In the genomic region with DNA sequence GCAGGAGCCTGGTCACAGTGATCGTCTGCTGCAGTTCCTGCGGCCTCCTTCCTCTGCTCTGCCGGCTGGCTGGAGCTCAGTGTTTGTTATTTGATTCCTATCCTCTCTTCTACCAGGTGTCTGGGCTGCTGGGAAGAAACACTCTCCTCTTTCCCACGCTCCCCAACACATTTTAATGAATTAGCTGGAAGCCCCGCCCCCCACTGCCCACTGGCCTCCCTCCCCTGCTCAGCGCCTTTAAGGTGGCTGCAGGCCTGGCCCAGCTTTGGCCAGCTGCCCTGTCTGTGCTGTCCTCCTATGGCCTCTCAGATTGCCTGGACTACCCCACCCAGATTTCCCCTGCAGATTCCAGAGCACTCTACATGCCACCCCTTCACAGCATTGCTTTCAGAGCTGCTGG, we compare ENCODE assay signal across 11 mouse cellular contexts. TPM values are rescaled to one million over a fixed set of nuclear protein-coding genes. Genes with fewer than 3 reads are reported as not detected.
DNase-seq lines count a peak whose midpoint lies in the region; TF ChIP-seq lines count a peak whose summit lies in the region.
"Had no signal": no experiment of that assay in that cellular context is flagged by ENCODE, and none has a peak within 500 bp of the region (broad histone marks: within the 10 kb centered on the region; RNA-seq: fewer than 3 reads in every experiment).

No protein-coding gene starts in this region.

- no peaks in the 10 kb centered on the region for H3K79me2 ChIP-seq in myocyte (ENCODE audit: control insufficient read depth, insufficient read depth)

- H3ac ChIP-seq in myocyte (ENCODE audit: control insufficient read depth, insufficient read length): no peak overlapping the region

- DNase-seq in gastrocnemius, postnatal 14 days: peak; percentile 52
- DNase-seq in gastrocnemius, postnatal 36 days: no peak
- peak; percentile 82 for DNase-seq in embryo, embryonic 11 days
- peak; percentile 57 to 67 for DNase-seq in heart, postnatal 14 days
- DNase-seq in left cerebral cortex, postnatal 14 days (ENCODE audit: low spot score in 2 of 2): peak; percentile 64 to 68
- no peak for DNase-seq in spleen, adult 12 weeks (ENCODE audit: low spot score)
- no peak for DNase-seq in cerebellum, postnatal 36 days

- H3K36me3 ChIP-seq in myocyte (ENCODE audit: control insufficient read depth, insufficient read depth): no peaks in the 10 kb centered on the region

- H3K4me2 ChIP-seq in myocyte (ENCODE audit: low read depth): peak overlapping the region; percentile 27

- TF ChIP-seq POLR2A in myocyte (IDR thresholded peaks at IDR 0.05; ENCODE audit: insufficient read length, low read depth): no peak

- intact Hi-C loops in gastrocnemius, postnatal 14 days (cut with DNase I; ENCODE audit: low total_unique reads): loop anchor here (5.0 kb wide), 1 partner anchor 50 kb away; no protein-coding TSS in a partner anchor
- intact Hi-C loops in gastrocnemius, postnatal 36 days (cut with DNase I): no loop called here
- intact Hi-C loops in heart, postnatal 14 days (cut with DNase I): no loop called here
- intact Hi-C loops in left cerebral cortex, postnatal 14 days (cut with DNase I): loop anchor here (5.0 kb wide), 1 partner anchor 50 kb away; no protein-coding TSS in a partner anchor

- H3K4me3 ChIP-seq in myocyte: no peak overlapping the region

- no peaks in the 10 kb centered on the region for H3K27me3 ChIP-seq in myocyte (ENCODE audit: control insufficient read depth, insufficient read depth, insufficient read length)

TF ChIP-seq in myocyte, 11 proteins besides CTCF, POLR2A, EP300 and RAD21:
- TF ChIP-seq CEBPB (IDR thresholded peaks at IDR 0.05; ENCODE audit: insufficient read depth, poor library complexity, severe bottlenecking) (no peak), MYOG (IDR thresholded peaks at IDR 0.05; ENCODE audit: control insufficient read depth in 1 of 3, insufficient read depth in 1 of 3, insufficient read length in 2 of 3, low read depth in 2 of 3) (no peak), E2F4 (IDR thresholded peaks at IDR 0.05; ENCODE audit: insufficient read depth) (no peak), POLR2AphosphoS2 (IDR thresholded peaks at IDR 0.05; ENCODE audit: insufficient read length, low read depth) (no peak), USF1 (IDR thresholded peaks at IDR 0.05; ENCODE audit: low read depth) (no peak), REST (IDR thresholded peaks at IDR 0.05; ENCODE audit: insufficient read depth, insufficient read length) (no peak), MAX (IDR thresholded peaks at IDR 0.05; ENCODE audit: low read depth) (no peak), MYOD1 (IDR thresholded peaks at IDR 0.05; ENCODE audit: control insufficient read depth in 1 of 3, insufficient read length in 2 of 3, low read depth in 2 of 3) (no peak), SRF (IDR thresholded peaks at IDR 0.05; ENCODE audit: control insufficient read depth, insufficient read length, low read depth) (no peak), TCF3 (IDR thresholded peaks at IDR 0.05; ENCODE audit: insufficient read length, low read depth) (no peak), TCF12 (IDR thresholded peaks at IDR 0.05; ENCODE audit: insufficient read depth, poor library complexity, severe bottlenecking) (no peak)
TF ChIP-seq in myocyte: peak in this region for 0.

RNA-seq across cellular contexts. Expression of a gene that starts 2.9 kb away (rescaled TPM):
- total RNA-seq in gastrocnemius, postnatal 14 days (2021): 10 to 100 TPM; 11.3 to 13.6 TPM
- 1 to 10 TPM; 5.9 to 6.7 TPM for total RNA-seq in gastrocnemius, postnatal 36 days (2021)
- total RNA-seq in heart, postnatal 14 days (2021): 10 to 100 TPM; 14.0 to 15.0 TPM
- 10 to 100 TPM; 38.6 to 44.9 TPM for total RNA-seq in left cerebral cortex, postnatal 14 days (2021)
- polyA plus RNA-seq in myocyte (2012; fragmentation: generic; extraction: Trizol): 1.3 TPM

RNA-seq across cellular contexts. Expression of a gene that starts 19.0 kb away (rescaled TPM):
- total RNA-seq in gastrocnemius, postnatal 14 days (2021): 1 to 10 TPM; 1.9 TPM
- total RNA-seq in gastrocnemius, postnatal 36 days (2021): 1 to 10 TPM in 1 of 2 experiments, under 1 TPM in 1; 0.54 to 1.2 TPM
- 1 to 10 TPM; 5.0 to 5.5 TPM for total RNA-seq in heart, postnatal 14 days (2021)
- total RNA-seq in left cerebral cortex, postnatal 14 days (2021): 1 to 10 TPM; 1.7 to 2.6 TPM
- 9.2 TPM for polyA plus RNA-seq in myocyte (2012; fragmentation: generic; extraction: Trizol)

RNA-seq across cellular contexts. Expression of a gene that starts 33.6 kb away (rescaled TPM):
- 10 to 100 TPM; 24.1 to 26.1 TPM for total RNA-seq in gastrocnemius, postnatal 14 days (2021)
- 10 to 100 TPM; 18.2 to 19.5 TPM for total RNA-seq in gastrocnemius, postnatal 36 days (2021)
- total RNA-seq in heart, postnatal 14 days (2021): 10 to 100 TPM; 35.7 to 36.2 TPM
- total RNA-seq in left cerebral cortex, postnatal 14 days (2021): 10 to 100 TPM; 49.9 to 52.1 TPM
- 55.8 TPM for polyA plus RNA-seq in myocyte (2012; fragmentation: generic; extraction: Trizol)

RNA-seq across cellular contexts. Expression of a gene that starts 36.8 kb away (rescaled TPM):
- total RNA-seq in gastrocnemius, postnatal 14 days (2021): not detected
- total RNA-seq in gastrocnemius, postnatal 36 days (2021): not detected
- total RNA-seq in heart, postnatal 14 days (2021): not detected
- total RNA-seq in left cerebral cortex, postnatal 14 days (2021): under 1 TPM; 0.27 to 0.44 TPM
- polyA plus RNA-seq in myocyte (2012; fragmentation: generic; extraction: Trizol): not detected
- total RNA-seq: CH12.LX; common myeloid progenitor, adult 5-6 weeks had no signal
- polyA plus RNA-seq: liver, embryonic 14.5 days had no signal

RNA-seq across cellular contexts. Expression of a gene that starts 40.9 kb away (rescaled TPM):
- total RNA-seq in gastrocnemius, postnatal 14 days (2021): not detected
- not detected for total RNA-seq in gastrocnemius, postnatal 36 days (2021)
- total RNA-seq in heart, postnatal 14 days (2021): not detected
- not detected for total RNA-seq in left cerebral cortex, postnatal 14 days (2021)
- polyA plus RNA-seq in myocyte (2012; fragmentation: generic; extraction: Trizol): 0.48 TPM
- total RNA-seq: common myeloid progenitor, adult 5-6 weeks had no signal

Comparison
In these comparisons a context has a peak if more than half of its experiments do, and no peak if none do; other contexts are left out.
1. DNase-seq: peak in gastrocnemius, postnatal 14 days (single experiment), embryo, embryonic 11 days (single experiment), heart, postnatal 14 days (2 of 2) and left cerebral cortex, postnatal 14 days (2 of 2); none in gastrocnemius, postnatal 36 days (0 of 2), spleen, adult 12 weeks (single experiment) and cerebellum, postnatal 36 days (0 of 2).
2. intact Hi-C loops: an anchor here in gastrocnemius, postnatal 14 days (5.0 kb wide) and left cerebral cortex, postnatal 14 days (5.0 kb wide); none called in gastrocnemius, postnatal 36 days and heart, postnatal 14 days.